Mouse (Mus musculus) CH12.LX (cell line): ENCODE data around the gene Rasa4. TPM values are rescaled to one million over a fixed set of nuclear protein-coding genes. Genes with fewer than 3 reads are reported as not detected.
A peak's percentile ranks its signal among the peaks of the same experiment; 100 is the strongest.

Source experiments
- DNase-seq: peaks from one replicate; pipeline ENCODE4 v3.0.0-alpha.2; 2013; ENCODE audit errors: extremely low read depth
- H3K27ac ChIP-seq: 2 replicates; pipeline ENCODE4 v1.5.1; 2012; ENCODE audit warnings: low read depth, mild to moderate bottlenecking, control low read depth, moderate library complexity; ENCODE audit not compliant: insufficient read depth
- H3K27me3 ChIP-seq: replicated peaks from 2 replicates; pipeline ENCODE3; 2012; ENCODE audit warnings: inconsistent platforms
- H3K36me3 ChIP-seq, 2 experiments: replicated peaks in 1 of 2; 2 replicates each; pipeline versions ENCODE3 to v1.6.1; 2012; ENCODE audit warnings: inconsistent platforms in 1 of 2, low read length in 1 of 2, mild to moderate bottlenecking in 1 of 2, mixed read lengths in 1 of 2, moderate library complexity in 1 of 2; ENCODE audit not compliant: control insufficient read depth in 1 of 2, insufficient read depth in 1 of 2
- H3K4me1 ChIP-seq, 2 experiments: 2 replicates each; pipeline ENCODE4 v1.6.1; 2012; ENCODE audit warnings: inconsistent platforms in 1 of 2, moderate library complexity in 1 of 2; ENCODE audit not compliant: insufficient read depth in 2 of 2, control insufficient read depth in 1 of 2
- H3K4me2 ChIP-seq: 2 replicates; pipeline ENCODE4 v1.6.1; 2012; ENCODE audit warnings: low read depth, mild to moderate bottlenecking, control low read depth; ENCODE audit not compliant: poor library complexity, insufficient read depth, severe bottlenecking
- H3K4me3 ChIP-seq, 3 experiments: fragments of 150-350 bp in 1 of 3; sonication (generic) in 1 of 3; replicated peaks in 1 of 3; 2 replicates each; pipeline versions ENCODE3 to v1.5.1; 2011 to 2012; ENCODE audit warnings: low read depth in 2 of 3, low read length in 2 of 3, mild to moderate bottlenecking in 2 of 3, moderate library complexity in 2 of 3, control low read depth in 1 of 3, improper control_type of control experiment in 1 of 3, inconsistent platforms in 1 of 3, mixed read lengths in 1 of 3; ENCODE audit not compliant: poor library complexity in 1 of 3
- H3K79me2 ChIP-seq: replicated peaks from 2 replicates; pipeline ENCODE4 v1.6.1; 2012; ENCODE audit warnings: mild to moderate bottlenecking, moderate library complexity; ENCODE audit not compliant: control insufficient read depth, poor library complexity, insufficient read depth, severe bottlenecking; ENCODE audit errors: extremely low read depth
- H3K9ac ChIP-seq: 2 replicates; pipeline ENCODE4 v1.6.1; 2012; ENCODE audit warnings: low read depth, mild to moderate bottlenecking, control low read depth, moderate library complexity; ENCODE audit not compliant: insufficient read depth
- H3K9me3 ChIP-seq: replicated peaks from 2 replicates; pipeline ENCODE3; 2012; ENCODE audit warnings: low read length, inconsistent platforms, mixed read lengths
- BHLHE40 ChIP-seq: IDR thresholded peaks from 2 replicates; pipeline ENCODE4 v1.6.1; 2011; ENCODE audit warnings: mild to moderate bottlenecking, low read depth, low read length, improper control_type of control experiment
- CHD1 ChIP-seq: IDR thresholded peaks from 2 replicates; pipeline ENCODE4 v1.6.1; 2012; ENCODE audit warnings: low read depth, low read length, improper control_type of control experiment, inconsistent platforms
- CHD2 ChIP-seq: IDR thresholded peaks from 2 replicates; pipeline ENCODE4 v1.6.1; 2011; ENCODE audit warnings: low read length, improper control_type of control experiment
- CTCF ChIP-seq, 2 experiments: IDR thresholded peaks in 1 of 2; conservative IDR thresholded peaks in 1 of 2; 2 replicates each; pipeline ENCODE4 v1.5.1; 2011 to 2012; ENCODE audit warnings: low read depth in 2 of 2, low read length in 2 of 2, improper control_type of control experiment in 1 of 2, inconsistent platforms in 1 of 2, mild to moderate bottlenecking in 1 of 2, moderate library complexity in 1 of 2
- E2F4 ChIP-seq: IDR thresholded peaks from 2 replicates; pipeline ENCODE4 v1.6.1; 2011; ENCODE audit warnings: low read depth, low read length, improper control_type of control experiment; ENCODE audit not compliant: insufficient replicate concordance
- ELF1 ChIP-seq: IDR thresholded peaks from 2 replicates; pipeline ENCODE4 v1.6.1; 2014; ENCODE audit warnings: low read depth, mild to moderate bottlenecking, inconsistent platforms, low read length, improper control_type of control experiment
- HCFC1 ChIP-seq: IDR thresholded peaks from 2 replicates; pipeline ENCODE4 v1.6.1; 2012; ENCODE audit warnings: low read depth, mild to moderate bottlenecking, inconsistent platforms, low read length, improper control_type of control experiment
- IRF4 ChIP-seq: IDR thresholded peaks from 2 replicates; pipeline ENCODE4 v1.6.1; 2014; ENCODE audit warnings: low read depth, mild to moderate bottlenecking, inconsistent platforms, low read length, improper control_type of control experiment
- JUN ChIP-seq: IDR thresholded peaks from 2 replicates; pipeline ENCODE4 v1.6.1; 2011; ENCODE audit warnings: low read depth, mild to moderate bottlenecking, low read length, improper control_type of control experiment, moderate library complexity; ENCODE audit not compliant: insufficient read depth
- JUND ChIP-seq: conservative IDR thresholded peaks from 2 replicates; pipeline ENCODE4 v1.6.1; 2011; ENCODE audit warnings: low read depth, low read length, improper control_type of control experiment
- KAT2A ChIP-seq: IDR thresholded peaks from 2 replicates; pipeline ENCODE4 v1.6.1; 2012; ENCODE audit warnings: low read length, improper control_type of control experiment, inconsistent platforms; ENCODE audit not compliant: insufficient replicate concordance
- MAFK ChIP-seq: IDR thresholded peaks from 2 replicates; pipeline ENCODE4 v1.6.1; 2011; ENCODE audit warnings: low read length, improper control_type of control experiment; ENCODE audit not compliant: insufficient replicate concordance
- MAX ChIP-seq: IDR thresholded peaks from 2 replicates; pipeline ENCODE4 v1.6.1; 2011; ENCODE audit warnings: low read length, improper control_type of control experiment
- MAZ ChIP-seq: IDR thresholded peaks from 2 replicates; pipeline ENCODE4 v1.6.1; 2012; ENCODE audit warnings: low read depth, mild to moderate bottlenecking, inconsistent platforms, low read length, improper control_type of control experiment, moderate library complexity
- MEF2A ChIP-seq: IDR thresholded peaks from 2 replicates; pipeline ENCODE4 v1.6.1; 2014; ENCODE audit warnings: low read depth, mild to moderate bottlenecking, inconsistent platforms, low read length, improper control_type of control experiment, borderline replicate concordance
- MXI1 ChIP-seq: IDR thresholded peaks from 2 replicates; pipeline ENCODE4 v1.6.1; 2011; ENCODE audit warnings: mild to moderate bottlenecking, low read depth, low read length, improper control_type of control experiment
- NELFE ChIP-seq: IDR thresholded peaks from 2 replicates; pipeline ENCODE4 v1.6.1; 2011; ENCODE audit warnings: low read depth, low read length, improper control_type of control experiment
- NRF1 ChIP-seq: IDR thresholded peaks from 2 replicates; pipeline ENCODE4 v1.6.1; 2014; ENCODE audit warnings: low read depth, mild to moderate bottlenecking, inconsistent platforms, low read length, improper control_type of control experiment, moderate library complexity
- POLR2A ChIP-seq: IDR thresholded peaks from 2 replicates; pipeline ENCODE4 v1.6.1; 2011; ENCODE audit warnings: low read depth, mild to moderate bottlenecking, improper control_type of control experiment, low read length
- RAD21 ChIP-seq: IDR thresholded peaks from 2 replicates; pipeline ENCODE4 v1.6.1; 2011; ENCODE audit warnings: low read depth, mild to moderate bottlenecking, low read length, improper control_type of control experiment, moderate library complexity
- SMC3 ChIP-seq: IDR thresholded peaks from 2 replicates; pipeline ENCODE4 v1.6.1; 2011; ENCODE audit warnings: low read depth, low read length, improper control_type of control experiment
- TBP ChIP-seq: conservative IDR thresholded peaks from 2 replicates; pipeline ENCODE4 v1.6.1; 2011; ENCODE audit warnings: low read depth, low read length, improper control_type of control experiment
- UBTF ChIP-seq: IDR thresholded peaks from 2 replicates; pipeline ENCODE4 v1.6.1; 2012; ENCODE audit warnings: low read depth, mild to moderate bottlenecking, inconsistent platforms, low read length, improper control_type of control experiment, moderate library complexity
- USF1 ChIP-seq: IDR thresholded peaks from 2 replicates; pipeline ENCODE4 v1.6.1; 2014; ENCODE audit warnings: low read depth, mild to moderate bottlenecking, inconsistent platforms, low read length, improper control_type of control experiment
- ZC3H11A ChIP-seq: IDR thresholded peaks from 2 replicates; pipeline ENCODE4 v1.6.1; 2012; ENCODE audit warnings: low read depth, mild to moderate bottlenecking, inconsistent platforms, low read length, improper control_type of control experiment
- ZKSCAN1 ChIP-seq: IDR thresholded peaks from 2 replicates; pipeline ENCODE4 v1.6.1; 2012; ENCODE audit warnings: low read depth, inconsistent platforms, low read length, improper control_type of control experiment, borderline replicate concordance
- dilution Hi-C: fragments of 300-500 bp; cut with MboI; formaldehyde crosslinking; loops from 2 replicates; pipeline ENCODE4 v1.14.3; 2020; ENCODE audit warnings: low sequenced_read_pairs; ENCODE audit not compliant: extremely low pct_unique_long_range_greater_than_20kb, extremely low pct_ligation_motif_present
- in situ Hi-C: fragments of 300-500 bp; cut with MboI; formaldehyde crosslinking; loops from 3 replicates; pipeline ENCODE4 v1.14.3; 2019; ENCODE audit warnings: low sequenced_read_pairs, low pct_ligation_motif_present, low pct_unique_long_range_greater_than_20kb, mixed read lengths
- polyA plus RNA-seq: library from polyadenylated mRNA; unstranded; fragments of >175 nt; gene quantifications from 2 replicates; pipeline ENCODE4 v1.2.1, GENCODE M21; 2012; ENCODE audit warnings: low read depth; ENCODE audit not compliant: insufficient read length
- total RNA-seq, 2 experiments: library from RNA; depleted of rRNA; stranded (reverse); fragments of 300-350 nt in 1 of 2; fragments of >200 nt in 1 of 2; gene quantifications; 2 replicates each; pipeline ENCODE4 v1.2.3; 2012 to 2014

Rasa4 gene
- total and polyA plus RNA-seq, 3 experiments: 0.07 to 1.3 (median 0.16) TPM

- Histone ChIP-seq H3K4me3 (no peak overlapping the region), H3K27me3 (no peaks in the 10 kb centered on the region), H3K79me2 (no peaks in the 10 kb centered on the region), H3K27ac (no peak overlapping the region), H3K9ac (no peak overlapping the region), H3K4me2 (no peak overlapping the region), H3K36me3 (no peaks in the 10 kb centered on the region), H3K4me1 (peaks cover 14 to 23% of the 10 kb centered on the region in 2 experiments), H3K9me3 (peaks cover 26% of the 10 kb centered on the region)
- dilution Hi-C loops: no loop called here
- no peak for TF ChIP-seq KAT2A
- no peak for DNase-seq
- in situ Hi-C loops: loop anchor here (10.0 kb wide), 1 partner anchor 147 kb away; no protein-coding TSS in a partner anchor
These were observed 42.0 kb upstream of the Rasa4 start for GRCm38 (mm10) chr5:136041666-136042065.

GRCm38 (mm10) chr5:136044865-136045264 lies 38.9 kb upstream of the Rasa4 start:
- H3K9ac ChIP-seq: no peak overlapping the region
- dilution Hi-C loops (no loop called here), in situ Hi-C loops (loop anchor here (10.0 kb wide), 1 partner anchor 150 kb away; no protein-coding TSS in a partner anchor)
- H3K27ac ChIP-seq: no peak overlapping the region
- no peak for DNase-seq
- no peaks in the 10 kb centered on the region for H3K79me2 ChIP-seq
- H3K36me3 ChIP-seq: no peaks in the 10 kb centered on the region
- H3K4me3 ChIP-seq: no peak overlapping the region
- H3K27me3 ChIP-seq: peaks cover 12% of the 10 kb centered on the region
- no peak overlapping the region for H3K4me2 ChIP-seq
- TF ChIP-seq BHLHE40 (no peak), SMC3 (peak; percentile 24), RAD21 (no peak; the same call in 1 of the 2 replicates), MAX (no peak), CHD1 (no peak), CTCF (conservative IDR thresholded peaks at IDR 0.05 in 1 of 2, IDR thresholded peaks at IDR 0.05 in 1 of 2; ENCODE audit: low read depth in 2 of 2, low read length in 2 of 2) (peak; percentile 58 to 60), CHD2 (no peak), ZC3H11A (no peak)
- TF ChIP-seq, all 38 proteins: peak for 2
- Histone ChIP-seq H3K9me3 (peaks cover 6% of the 10 kb centered on the region), H3K4me1 (peaks cover 13 to 20% of the 10 kb centered on the region in 2 experiments)

- Histone ChIP-seq H3K79me2 (no peaks in the 10 kb centered on the region), H3K4me2 (no peak overlapping the region), H3K36me3 (no peaks in the 10 kb centered on the region), H3K9me3 (peaks cover 4% of the 10 kb centered on the region), H3K4me1 (peaks cover 10 to 15% of the 10 kb centered on the region in 2 experiments), H3K4me3 (no peak overlapping the region), H3K27me3 (peaks cover 17% of the 10 kb centered on the region), H3K27ac (no peak overlapping the region), H3K9ac (no peak overlapping the region)
- dilution Hi-C loops (no loop called here), in situ Hi-C loops (loop anchor here (10.0 kb wide), 1 partner anchor 151 kb away; no protein-coding TSS in a partner anchor)
- DNase-seq: peak; percentile 43
- TF ChIP-seq RAD21: peak; percentile 59
- no peak for TF ChIP-seq JUN
- no peak for TF ChIP-seq POLR2A
- peak; percentile 16; the same call in 1 of the 2 replicates for TF ChIP-seq MAX
- TF ChIP-seq HCFC1: no peak
- TF ChIP-seq JUND: no peak
- no peak for TF ChIP-seq ELF1
- no peak for TF ChIP-seq E2F4
- no peak for TF ChIP-seq NRF1
- TF ChIP-seq MAFK: no peak
- no peak for TF ChIP-seq TBP
- peak; percentile 41; the same call in 1 of the 2 replicates for TF ChIP-seq BHLHE40
- no peak for TF ChIP-seq MEF2A
- peak; percentile 66 for TF ChIP-seq SMC3
- TF ChIP-seq USF1: no peak
- TF ChIP-seq MXI1: no peak
- no peak for TF ChIP-seq IRF4
- TF ChIP-seq UBTF: no peak
- TF ChIP-seq ZKSCAN1: no peak
- no peak for TF ChIP-seq CHD1
- TF ChIP-seq NELFE: no peak
- no peak for TF ChIP-seq MAZ
These were observed 38.3 kb upstream of the Rasa4 start for GRCm38 (mm10) chr5:136045408-136045807.
